In genomic region chr3:86141886-86142262, GRCm38 (mm10) we compare ENCODE assay signal across 8 mouse cellular contexts. TPM values are rescaled to one million over a fixed set of nuclear protein-coding genes. Genes with fewer than 3 reads are reported as not detected.
DNase-seq lines count a peak whose midpoint lies in the region; ATAC-seq and TF ChIP-seq lines count a peak whose summit lies in the region.

No protein-coding gene starts in this region.

- intact Hi-C loops in heart, adult 2 months (cut with DNase I), result loop anchor here (2.0 kb wide), 2 partner anchors 83 to 569 kb away; partner anchors contain the start of gene Lrba
- intact Hi-C loops in heart, postnatal 25 days (cut with DNase I), result loop anchor here (2.0 kb wide), 1 partner anchor 567 kb away; the partner anchor contains the start of gene Gatb

- no peaks in the 10 kb centered on the region for H3K9me3 ChIP-seq in forebrain, embryonic 12.5 days
- H3K9me3 ChIP-seq in kidney, postnatal 0 days (replicated peaks; ENCODE audit: low read length), result no peaks in the 10 kb centered on the region

- peak overlapping the region; percentile 84 for H3K27ac ChIP-seq in heart, adult 2 months
- H3K27ac ChIP-seq in forebrain, embryonic 12.5 days, result peak overlapping the region; percentile 90
- H3K27ac ChIP-seq in kidney, postnatal 0 days, result peak overlapping the region; percentile 90

- H3K79me2 ChIP-seq in heart, adult 2 months (replicated peaks; ENCODE audit: control insufficient read depth, insufficient read depth, low read length), result no peaks in the 10 kb centered on the region; the same call in 1 of the 2 replicates

- TF ChIP-seq CTCF in heart, adult 2 months (IDR thresholded peaks at IDR 0.05), result no peak
- no peak for TF ChIP-seq CTCF in kidney, postnatal 0 days (IDR thresholded peaks at IDR 0.05; ENCODE audit: low read depth)

- H3K9ac ChIP-seq in heart, adult 2 months (ENCODE audit: low read depth, low read length), result peak overlapping the region; percentile 80
- H3K9ac ChIP-seq in forebrain, embryonic 12.5 days, result peak overlapping the region; percentile 93
- peak overlapping the region; percentile 98 for H3K9ac ChIP-seq in kidney, postnatal 0 days (ENCODE audit: low read depth, low read length)

- H3K27me3 ChIP-seq in heart, adult 2 months (ENCODE audit: control insufficient read depth, insufficient read depth, low read length), result no peaks in the 10 kb centered on the region
- H3K27me3 ChIP-seq in forebrain, embryonic 12.5 days, result no peaks in the 10 kb centered on the region
- H3K27me3 ChIP-seq in kidney, postnatal 0 days (ENCODE audit: insufficient read depth, low read length), result no peaks in the 10 kb centered on the region

- ATAC-seq in forebrain, embryonic 12.5 days (ENCODE audit: low FRiP score), result no peak; the same call in 1 of the 2 replicates
- ATAC-seq in kidney, postnatal 0 days (replicated peaks; ENCODE audit: low FRiP score, low read depth), result no peak; the same call in 1 of the 2 replicates
- peak; percentile 6; the same call in 1 of the 2 replicates for ATAC-seq in megakaryocyte progenitor cell, adult 5-6 weeks (replicated peaks; ENCODE audit: poor library complexity)

- H3K4me1 ChIP-seq in heart, adult 2 months (ENCODE audit: control insufficient read depth, insufficient read depth, low read length), result peaks cover 3% of the 10 kb centered on the region
- H3K4me1 ChIP-seq in forebrain, embryonic 12.5 days, result peaks cover 15% of the 10 kb centered on the region
- H3K4me1 ChIP-seq in kidney, postnatal 0 days (replicated peaks; ENCODE audit: insufficient read depth, low read length), result no peaks in the 10 kb centered on the region

- TF ChIP-seq POLR2A in heart, adult 2 months (IDR thresholded peaks at IDR 0.05; ENCODE audit: insufficient read depth, low read depth, low read length), result no peak

- peak overlapping the region; percentile 76 for H3K4me3 ChIP-seq in heart, adult 2 months
- peak overlapping the region; percentile 95 for H3K4me3 ChIP-seq in forebrain, embryonic 12.5 days (replicated peaks)
- H3K4me3 ChIP-seq in kidney, postnatal 0 days (replicated peaks; ENCODE audit: low read depth, low read length), result peak overlapping the region; percentile 86

- H3K36me3 ChIP-seq in heart, adult 2 months (ENCODE audit: control insufficient read depth, insufficient read depth, low read length), result peaks cover 18% of the 10 kb centered on the region
- peaks cover 40% of the 10 kb centered on the region for H3K36me3 ChIP-seq in forebrain, embryonic 12.5 days (replicated peaks)
- peaks cover 22% of the 10 kb centered on the region for H3K36me3 ChIP-seq in kidney, postnatal 0 days (ENCODE audit: insufficient read depth, low read length)

- H3K4me2 ChIP-seq in forebrain, embryonic 12.5 days, result peak overlapping the region; percentile 79
- peak overlapping the region; percentile 70 for H3K4me2 ChIP-seq in kidney, postnatal 0 days (ENCODE audit: low read length)

- no peak for TF ChIP-seq EP300 in heart, adult 2 months (IDR thresholded peaks at IDR 0.05; ENCODE audit: insufficient read depth, low read depth, low read length)

- under 1% methylated on average over 18 of the region's 18 CpGs for WGBS in heart, adult 2 months
- under 1% methylated on average over 18 of the region's 18 CpGs for WGBS in forebrain, embryonic 12.5 days
- WGBS in kidney, postnatal 0 days, result 0% methylated on average over 18 of the region's 18 CpGs

- no peak for DNase-seq in heart, adult 2 months
- no peak for DNase-seq in heart, postnatal 25 days (ENCODE audit: low spot score)
- DNase-seq in ZHBTc4 (ENCODE audit: low read depth, low spot score), result peak; percentile 58
- peak; percentile 50 for DNase-seq in kidney, postnatal 0 days (ENCODE audit: low spot score)
- no peak for DNase-seq in ovary, postnatal 36 days (ENCODE audit: low spot score)
- no peak for DNase-seq in frontal cortex, postnatal 14 days (ENCODE audit: low spot score in 2 of 2)

RNA-seq across cellular contexts. Expression of gene Rps3a1, which starts 0.6 kb away (rescaled TPM):
- 100 to 1,000 TPM; 482 to 538 TPM for total RNA-seq in heart, adult 2 months (2021)
- polyA plus RNA-seq in heart, adult 2 months (2012; rRNA removed), result 186 and 373 TPM in 2 replicates
- total RNA-seq in heart, postnatal 25 days (2021), result 100 to 1,000 TPM; 442 to 500 TPM
- polyA plus RNA-seq in forebrain, embryonic 12.5 days (2016; fragmentation: Nextera tagmentation; extraction: Ambion mirVana), result 862 and 915 TPM in 2 replicates
- polyA plus RNA-seq in kidney, postnatal 0 days (2015; fragmentation: Nextera tagmentation; extraction: Ambion mirVana), result 1,526 and 1,685 TPM in 2 replicates
- 3,851 and 3,962 TPM in 2 replicates for total RNA-seq in megakaryocyte progenitor cell, adult 5-6 weeks (2015)
- 6,854 and 7,683 TPM in 2 replicates for total RNA-seq in megakaryocyte progenitor cell, adult 5-6 weeks (2017)

Comparison
In these comparisons a context has a peak if more than half of its experiments do, and no peak if none do; other contexts are left out.
1. DNase-seq: peak in ZHBTc4 (single experiment) and kidney, postnatal 0 days (single experiment); none in heart, adult 2 months (0 of 2), heart, postnatal 25 days (single experiment), ovary, postnatal 36 days (single experiment) and frontal cortex, postnatal 14 days (0 of 2).
2. RNA of gene Rps3a1, which starts 0.6 kb away (total RNA-seq): 3,851 to 7,683 TPM in megakaryocyte progenitor cell, adult 5-6 weeks; 482 to 538 TPM in heart, adult 2 months and 442 to 500 TPM in heart, postnatal 25 days; every median in the first group is over 4 times any median in the second.
3. Peak in every context shown above with its lines, with median percentiles within 50 percentile points of each other: H3K27ac ChIP-seq, H3K4me3 ChIP-seq and H3K9ac ChIP-seq.